Mouse (Mus musculus) effector memory CD4-positive, alpha-beta T cell, adult 5 months (primary cell): ENCODE measurements around the gene Actrt2. TPM values are rescaled to one million over a fixed set of nuclear protein-coding genes. Genes with fewer than 3 reads are reported as not detected.

Source experiments
- polyA plus RNA-seq: library from polyadenylated mRNA; unstranded; fragments of 100-300 nt; shearing (Covaris generic); gene quantifications from one replicate; pipeline ENCODE4 v1.2.1, GENCODE M21; 2017

Actrt2 gene
- polyA plus RNA-seq, result not detected

DNA sequence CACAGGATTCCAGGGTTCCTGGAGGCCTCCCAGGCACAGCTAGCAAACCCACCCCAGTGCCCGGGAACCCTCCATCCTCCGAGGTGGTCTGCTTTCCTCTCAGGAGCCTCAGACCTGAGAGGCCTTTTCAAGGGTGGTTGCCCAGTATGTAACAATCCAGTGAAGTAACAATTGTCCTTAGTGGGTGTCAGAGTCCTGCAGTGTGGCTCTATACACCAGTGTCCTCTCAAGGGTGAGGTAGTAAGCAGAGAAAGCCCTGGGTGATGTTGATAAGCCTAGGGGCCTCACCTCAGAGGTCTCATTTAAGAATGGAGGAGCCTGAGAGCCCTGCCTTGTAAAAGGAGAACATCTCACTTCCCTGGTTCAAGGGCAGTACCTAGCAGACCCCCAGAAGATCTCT, at the start of gene Actrt2:
Gene Actrt2 (minus strand): TSS at position 101 of the 400 bp plus-strand sequence.

DNA sequence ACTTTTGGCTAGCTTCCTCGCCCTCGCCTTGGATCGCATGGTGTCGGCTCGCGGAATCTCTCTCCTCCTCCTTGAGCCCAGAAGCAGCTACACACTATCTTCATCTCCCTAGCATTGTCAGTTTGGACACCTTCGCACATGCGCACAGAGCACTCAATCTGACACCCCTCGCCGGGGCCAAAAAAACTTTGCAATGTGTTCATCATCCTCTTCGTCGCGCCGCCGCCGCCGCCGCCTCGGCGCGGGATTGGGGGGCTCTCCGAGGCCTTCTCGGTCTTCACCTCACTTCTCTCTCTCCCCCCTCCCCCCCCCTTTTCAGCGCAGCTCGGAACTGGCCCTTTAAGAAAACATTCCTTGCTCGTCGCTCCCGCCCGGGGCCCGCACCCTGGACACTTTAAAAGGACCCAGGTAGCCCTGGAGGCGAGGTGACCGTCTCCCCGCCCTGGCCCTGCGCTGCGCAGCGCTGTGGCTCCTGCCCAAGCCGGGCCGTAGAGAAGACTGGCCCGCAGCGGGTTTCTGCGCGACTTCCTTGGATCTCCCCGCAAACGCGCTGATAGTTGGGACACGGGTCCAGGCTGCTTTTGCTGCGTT, 30.9 kb downstream of the Actrt2 start, which contains the start of gene Prdm16:
Gene Prdm16 (minus strand): TSS at position 153 of the 591 bp plus-strand sequence.

Other genes starting within 250 kb of the Actrt2 start
- gene Prdm16, start 31.0 kb downstream of the Actrt2 start, polyA plus RNA-seq, result 2.4 TPM
- gene Ttc34, start 169.6 kb upstream of the Actrt2 start, polyA plus RNA-seq, result not detected
- gene Mmel1, start 201.7 kb upstream of the Actrt2 start, polyA plus RNA-seq, result not detected
- gene Fam213b, start 231.3 kb upstream of the Actrt2 start, polyA plus RNA-seq, result 7.6 TPM